Mouse (Mus musculus): ENCODE results near the gene Napa.

Napa gene

DNA sequence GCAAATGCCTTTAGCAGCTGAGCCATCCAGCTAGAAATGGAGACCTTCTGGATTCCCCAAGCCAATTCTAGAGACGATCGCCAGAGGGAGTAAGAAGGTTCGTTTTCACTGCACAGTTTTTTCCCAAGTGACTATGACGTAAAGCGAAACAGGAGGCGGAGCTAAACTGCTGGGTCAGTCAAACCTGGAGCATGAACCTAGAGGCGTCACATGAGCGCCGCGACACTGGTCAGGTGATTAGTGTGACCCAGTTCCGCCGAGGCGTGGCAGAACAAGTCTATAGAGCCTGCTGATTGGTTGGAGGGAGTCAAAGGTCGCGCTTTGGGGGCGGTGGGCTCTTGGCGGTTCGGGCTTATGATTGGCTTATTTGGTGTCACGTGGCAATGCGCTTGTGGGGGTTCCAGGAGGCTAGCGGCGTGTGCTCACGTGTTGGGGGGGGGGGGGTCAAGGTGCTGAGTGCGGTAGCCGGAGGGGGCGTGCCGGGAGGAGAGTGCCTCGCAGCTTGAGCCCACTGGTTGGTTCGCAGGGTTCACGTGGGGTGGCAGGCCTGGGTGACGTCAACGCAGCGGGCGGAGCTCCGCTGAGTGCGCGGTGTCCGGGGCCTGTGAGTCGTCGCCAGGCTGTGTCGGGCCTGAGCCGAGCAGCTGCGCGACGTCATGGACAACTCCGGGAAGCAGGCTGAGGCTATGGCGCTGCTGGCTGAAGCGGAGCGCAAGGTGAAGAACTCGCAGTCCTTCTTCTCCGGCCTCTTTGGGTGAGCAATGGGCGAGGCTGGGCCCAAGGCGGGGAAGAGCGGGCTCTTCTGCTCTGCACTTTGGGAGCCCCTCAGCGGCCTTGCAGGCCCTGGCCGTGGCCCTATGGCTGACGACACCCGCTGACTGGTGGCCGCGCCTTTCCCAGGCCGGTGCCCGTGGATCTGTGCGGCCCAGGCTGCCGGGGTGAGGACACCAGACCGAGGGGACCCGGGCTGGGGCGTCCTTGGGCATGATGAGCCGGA lies at the start of gene Napa:
TSS of gene Napa (plus strand) at position 438 of the 997 bp plus-strand sequence.
- in situ Hi-C loops (cut with MboI): no loop called here

GRCm38 (mm10) chr7:16048675-16049575 lies 49.3 kb upstream of the Napa start:
- in situ Hi-C loops (cut with MboI): loop anchor here (5.0 kb wide), 1 partner anchor 67 kb away; no protein-coding TSS in a partner anchor

- in situ Hi-C loops (cut with MboI): loop anchor here (5.0 kb wide), 1 partner anchor 67 kb away; no protein-coding TSS in a partner anchor
Observed at GRCm38 (mm10) chr7:16049576-16049915, 48.7 kb upstream of the Napa start.

- in situ Hi-C loops (cut with MboI): no loop called here
Observed at GRCm38 (mm10) chr7:16050600-16050999, 47.7 kb upstream of the Napa start.

DNA sequence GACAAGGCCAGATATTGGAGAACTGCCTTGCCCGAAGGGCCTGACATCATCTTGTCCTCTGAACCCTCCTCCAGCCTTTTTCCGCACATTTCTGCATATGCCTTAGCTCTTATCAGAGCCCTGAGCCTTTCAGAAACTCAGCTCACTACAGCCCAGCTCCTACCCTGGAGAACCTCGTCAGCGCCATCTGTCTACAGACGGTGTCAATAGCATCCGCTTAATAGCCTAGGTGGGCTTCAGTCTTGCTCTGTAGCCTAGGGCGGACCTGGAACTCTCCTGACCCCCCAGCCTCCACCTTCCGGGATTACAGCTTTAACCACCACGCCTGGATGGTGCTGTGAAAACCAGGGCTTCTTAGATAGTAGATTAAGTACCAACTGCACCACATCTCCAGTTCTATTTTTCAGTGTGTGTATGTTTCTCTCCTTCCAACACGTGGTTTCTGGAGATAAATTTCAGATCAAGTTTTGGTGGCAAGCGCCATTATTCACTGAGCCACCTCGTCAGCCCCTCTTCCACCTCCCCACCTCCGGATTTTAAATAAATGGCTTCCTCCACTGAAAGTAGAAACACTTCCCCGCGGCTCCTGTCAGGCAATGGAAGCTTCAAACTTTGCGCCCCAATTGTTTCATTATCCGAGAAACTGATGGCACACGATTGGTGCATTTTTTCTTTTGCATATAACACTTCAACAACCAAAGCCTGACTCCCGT lies 46.2 kb upstream of the Napa start:
- in situ Hi-C loops (cut with MboI): no loop called here

DNA sequence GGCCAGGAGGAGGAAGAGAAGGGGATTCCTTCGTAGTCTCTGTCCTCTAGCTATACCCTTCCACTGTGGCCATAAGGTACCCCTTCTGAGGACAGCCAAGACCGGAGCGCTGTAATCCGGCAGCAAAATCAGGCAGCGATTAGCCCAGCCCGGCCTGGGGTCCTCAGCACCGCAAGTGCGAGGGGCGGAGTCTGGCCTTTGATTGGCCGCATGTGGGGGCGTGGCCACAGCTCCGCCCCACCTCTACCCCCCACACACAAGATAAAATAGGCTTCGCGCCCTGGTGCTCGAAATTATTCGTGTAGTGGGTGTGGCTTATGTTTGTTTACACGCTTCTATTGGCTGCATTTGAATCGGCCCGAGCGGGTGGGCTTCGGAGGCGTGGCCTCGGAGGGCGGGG lies 45.6 kb upstream of the Napa start:
- in situ Hi-C loops (cut with MboI): no loop called here

GRCm38 (mm10) chr7:16053105-16053504 lies 45.2 kb upstream of the Napa start:
- in situ Hi-C loops (cut with MboI): no loop called here

- in situ Hi-C loops (cut with MboI): no loop called here
Observed at GRCm38 (mm10) chr7:16054966-16055365, 43.3 kb upstream of the Napa start.

DNA sequence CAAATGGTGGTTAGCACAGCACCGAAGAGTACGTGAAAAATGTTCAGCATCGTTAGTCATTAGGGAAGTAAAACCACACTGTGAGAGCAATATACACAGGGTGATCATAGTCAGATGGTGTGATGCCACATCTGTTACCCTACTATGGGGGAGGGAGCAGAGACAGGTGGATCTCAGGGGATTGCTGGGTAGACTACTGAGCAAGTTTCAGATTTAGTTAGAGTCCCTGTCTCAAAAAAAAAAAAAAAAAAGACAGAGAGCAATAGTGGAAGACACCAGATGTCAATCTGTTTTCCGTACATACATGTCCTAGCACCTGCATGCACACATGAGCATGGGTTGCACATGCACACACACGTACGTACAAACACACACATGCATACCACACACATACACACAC lies 42.6 kb upstream of the Napa start:
- in situ Hi-C loops (cut with MboI): no loop called here

DNA sequence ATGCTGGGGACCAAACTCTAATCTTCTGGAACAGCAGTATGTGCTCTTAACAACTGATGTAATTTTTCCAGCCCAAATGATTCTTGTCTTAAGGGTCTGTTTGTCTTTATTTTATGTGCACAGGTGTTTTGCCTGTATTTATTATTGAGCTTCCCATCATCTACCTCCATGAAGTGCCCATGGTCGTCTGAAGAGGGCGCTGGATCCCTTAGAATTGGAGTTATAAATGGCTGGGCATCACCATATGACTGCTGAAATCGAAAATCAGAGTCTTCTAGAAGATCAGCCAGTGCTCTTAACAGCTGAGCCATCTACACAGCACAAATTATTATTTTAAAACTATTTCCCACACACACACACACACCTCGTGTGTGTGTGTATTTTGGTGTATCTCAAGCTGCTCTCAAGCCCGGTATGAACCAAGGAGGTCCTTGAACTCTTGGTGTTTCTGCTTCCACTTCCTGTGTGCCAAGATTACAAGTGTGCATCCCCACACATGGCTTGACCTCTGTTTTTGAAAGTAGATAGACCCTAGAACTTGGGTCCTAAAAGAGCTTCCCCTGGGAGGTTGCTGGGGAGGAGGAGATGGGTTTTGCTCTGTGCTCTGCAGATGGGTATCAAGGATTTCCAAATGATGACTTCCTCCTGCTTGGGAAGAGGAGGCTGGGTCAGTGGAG lies 41.7 kb upstream of the Napa start:
- in situ Hi-C loops (cut with MboI): no loop called here

DNA sequence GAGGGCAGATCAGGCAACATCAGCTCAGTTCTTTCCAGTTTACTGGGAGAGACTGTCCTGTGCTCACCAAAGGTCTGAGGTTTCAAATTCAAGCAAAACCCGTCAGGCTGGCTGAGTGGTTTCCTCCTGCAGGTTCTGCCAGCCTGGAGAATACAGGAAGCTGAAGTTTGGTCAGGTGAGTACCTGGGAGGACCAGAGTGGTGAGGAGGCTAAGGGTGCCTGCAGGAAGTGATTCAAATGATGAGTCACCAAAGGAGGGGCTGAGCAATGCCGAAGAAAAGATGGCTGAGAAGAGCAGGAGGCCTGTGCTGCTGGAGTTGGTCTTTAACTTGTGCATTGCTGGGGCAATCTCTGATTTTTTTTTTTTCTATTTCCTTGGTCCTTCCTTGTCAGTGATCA lies 41.1 kb upstream of the Napa start:
- in situ Hi-C loops (cut with MboI): no loop called here

DNA sequence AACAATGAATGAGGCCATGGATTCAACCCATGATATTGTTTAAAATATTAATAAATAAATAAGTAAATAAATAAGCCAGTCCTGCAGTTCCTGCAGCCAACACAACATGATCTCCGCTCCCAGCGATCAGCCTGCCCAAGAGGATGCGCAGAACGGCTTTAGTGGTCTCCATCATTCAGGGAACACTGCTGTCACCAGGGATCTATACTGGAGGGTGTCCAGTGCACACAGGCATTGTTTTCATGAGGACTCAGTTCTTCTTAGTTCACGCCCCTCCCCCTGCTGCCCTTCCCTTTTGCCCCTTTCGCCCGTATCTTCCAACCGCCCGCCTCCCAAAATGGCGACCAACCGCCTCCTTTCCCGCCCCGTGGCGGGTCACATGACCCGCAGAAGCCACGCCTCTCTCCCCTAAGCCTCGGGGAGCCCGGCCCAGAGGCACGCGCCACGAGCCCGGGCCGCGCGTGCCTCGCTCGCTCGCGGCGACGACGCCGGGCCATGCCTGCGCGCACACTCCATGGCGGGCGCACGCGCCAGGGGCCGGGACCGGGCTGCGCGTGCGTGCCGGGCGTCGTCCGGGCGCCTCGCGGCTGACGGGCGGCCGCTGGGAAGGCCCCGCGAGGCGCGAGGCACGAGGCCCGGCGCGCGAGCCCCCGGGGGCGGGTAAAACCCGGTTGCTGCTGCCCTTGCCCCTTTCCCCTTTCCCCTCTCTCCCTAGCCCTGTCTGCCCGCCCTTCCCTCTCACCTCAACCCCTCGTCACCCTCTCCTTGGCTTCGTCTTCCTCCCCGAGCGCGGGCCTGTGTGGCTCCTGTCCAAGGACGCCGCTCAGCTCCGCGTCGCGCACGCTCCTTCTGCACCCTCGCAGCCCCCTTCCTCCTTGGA lies 36.8 kb upstream of the Napa start, which contains the start of gene Zfp541:
TSS of gene Zfp541 (plus strand) at position 596 of the 880 bp plus-strand sequence.
- in situ Hi-C loops (cut with MboI): no loop called here

- in situ Hi-C loops (cut with MboI): no loop called here
Observed at GRCm38 (mm10) chr7:16062099-16062420, 36.2 kb upstream of the Napa start.

GRCm38 (mm10) chr7:16063490-16063889 lies 34.8 kb upstream of the Napa start:
- in situ Hi-C loops (cut with MboI): no loop called here

GRCm38 (mm10) chr7:16070846-16071245 lies 27.4 kb upstream of the Napa start:
- in situ Hi-C loops (cut with MboI): no loop called here

DNA sequence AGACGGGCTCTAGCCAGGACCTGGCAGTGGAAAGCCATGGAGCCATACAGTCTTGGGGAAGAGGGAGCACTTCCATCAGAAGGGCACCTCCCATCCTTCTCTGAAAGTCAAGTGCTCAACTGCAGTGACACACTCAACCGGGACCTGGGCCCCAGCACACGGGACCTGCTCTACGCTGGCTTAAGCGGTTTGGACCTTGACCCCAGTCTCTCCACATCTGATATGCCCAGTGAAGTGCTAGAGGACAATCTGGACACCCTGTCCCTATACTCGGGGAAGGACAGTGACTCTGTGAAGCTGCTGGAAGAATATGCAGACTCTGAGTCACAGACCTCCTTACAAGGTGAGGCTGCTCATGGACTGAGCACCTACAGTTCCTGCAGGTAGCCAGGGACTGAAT lies 26.4 kb upstream of the Napa start:
- in situ Hi-C loops (cut with MboI): no loop called here

- in situ Hi-C loops (cut with MboI): no loop called here
Observed at GRCm38 (mm10) chr7:16079947-16080346, 18.3 kb upstream of the Napa start.

DNA sequence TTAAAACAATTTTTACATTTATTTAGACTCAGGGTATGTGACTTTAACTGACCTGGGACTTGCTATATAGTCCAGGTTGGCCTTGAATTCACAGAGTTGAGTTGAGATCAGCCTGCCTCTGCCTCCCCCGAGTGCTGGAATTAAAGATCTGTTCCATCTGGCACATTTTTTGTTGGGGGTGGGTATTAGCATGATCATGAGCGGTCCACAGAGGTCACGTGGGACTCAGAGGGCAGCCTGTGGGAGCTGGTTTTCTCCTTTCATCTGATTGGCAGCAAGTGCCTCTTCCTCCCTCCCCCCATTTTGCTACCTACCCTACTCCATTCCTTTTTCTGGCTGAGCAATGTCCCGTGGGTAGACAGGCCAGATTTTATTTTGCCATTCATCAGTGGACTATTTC lies 17.7 kb upstream of the Napa start:
- in situ Hi-C loops (cut with MboI): no loop called here

GRCm38 (mm10) chr7:16083361-16083760 lies 14.9 kb upstream of the Napa start:
- in situ Hi-C loops (cut with MboI): no loop called here

DNA sequence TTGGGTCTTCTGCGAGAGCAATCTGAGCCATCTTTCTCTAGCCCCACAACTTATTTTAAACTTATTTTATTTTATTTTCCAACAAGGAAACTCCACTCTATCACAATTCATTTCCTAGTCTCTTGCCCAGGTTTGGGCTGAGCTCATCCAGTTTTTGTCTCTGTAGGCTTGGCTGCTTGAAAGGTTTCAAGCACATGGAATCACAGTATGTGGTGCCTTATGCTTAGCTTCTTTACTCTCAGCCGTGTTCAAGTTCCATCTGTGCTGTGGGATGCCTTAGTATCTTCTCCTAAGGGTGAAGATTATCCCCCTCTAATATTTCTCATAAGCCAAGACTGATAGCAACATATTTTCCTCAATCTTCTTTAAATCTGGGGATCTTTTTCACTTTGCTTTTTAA lies 10.7 kb upstream of the Napa start:
- in situ Hi-C loops (cut with MboI): no loop called here
